Mouse (Mus musculus): ENCODE measurements at regions not wholly inside any gene's neighbourhood (a gene's known extent, or its start where the extent isn't known, plus 50 kb on each side); places are given as distances from the start of the nearest gene placed in this dataset.
A peak's percentile ranks its signal among the peaks of the same experiment; 100 is the strongest.
"Not testable (repeated sequence)": the region's sequence is repeated elsewhere in the genome, so short reads cannot be mapped to it uniquely, and the experiment has no call there.

DNA sequence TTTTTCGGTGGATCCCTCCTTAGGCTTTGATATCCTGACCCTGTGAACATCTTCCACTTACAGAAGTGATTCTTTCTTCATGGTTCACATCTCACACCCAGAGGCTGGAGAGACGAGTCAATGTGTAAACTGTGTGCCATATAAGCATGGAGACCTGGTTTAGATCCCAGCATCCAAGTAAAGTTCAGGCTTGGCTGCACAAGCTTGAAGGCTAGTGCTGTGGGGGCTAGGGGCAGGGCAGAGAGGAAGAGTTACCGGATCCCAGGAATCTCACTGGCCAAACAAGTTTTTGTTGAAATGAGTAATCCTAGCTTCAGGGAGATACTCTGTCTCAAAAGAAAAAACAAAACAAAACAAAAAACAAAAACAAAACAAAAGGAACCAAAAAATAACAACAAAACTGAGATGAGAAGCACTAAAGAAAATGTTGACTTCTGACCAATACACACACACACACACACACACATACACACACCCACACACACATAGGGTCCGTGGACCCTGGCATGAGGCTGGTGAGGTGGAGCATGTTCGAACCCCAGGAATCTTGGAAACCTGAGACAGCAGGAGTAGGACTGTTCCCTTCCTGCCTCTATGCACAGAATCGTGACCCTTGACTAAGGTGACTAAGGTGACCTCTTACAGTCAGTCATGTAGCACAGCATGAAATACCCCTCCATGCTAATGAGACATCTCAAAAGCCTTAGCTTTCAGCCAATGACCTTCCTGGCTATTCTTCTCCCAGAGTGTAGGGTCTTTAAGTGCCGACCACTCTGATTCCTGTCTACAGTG, 55.2 kb downstream of the Gm12728 start:
- no peak for DNase-seq
- intact Hi-C loops (cut with DNase I) = no loop called here

DNA sequence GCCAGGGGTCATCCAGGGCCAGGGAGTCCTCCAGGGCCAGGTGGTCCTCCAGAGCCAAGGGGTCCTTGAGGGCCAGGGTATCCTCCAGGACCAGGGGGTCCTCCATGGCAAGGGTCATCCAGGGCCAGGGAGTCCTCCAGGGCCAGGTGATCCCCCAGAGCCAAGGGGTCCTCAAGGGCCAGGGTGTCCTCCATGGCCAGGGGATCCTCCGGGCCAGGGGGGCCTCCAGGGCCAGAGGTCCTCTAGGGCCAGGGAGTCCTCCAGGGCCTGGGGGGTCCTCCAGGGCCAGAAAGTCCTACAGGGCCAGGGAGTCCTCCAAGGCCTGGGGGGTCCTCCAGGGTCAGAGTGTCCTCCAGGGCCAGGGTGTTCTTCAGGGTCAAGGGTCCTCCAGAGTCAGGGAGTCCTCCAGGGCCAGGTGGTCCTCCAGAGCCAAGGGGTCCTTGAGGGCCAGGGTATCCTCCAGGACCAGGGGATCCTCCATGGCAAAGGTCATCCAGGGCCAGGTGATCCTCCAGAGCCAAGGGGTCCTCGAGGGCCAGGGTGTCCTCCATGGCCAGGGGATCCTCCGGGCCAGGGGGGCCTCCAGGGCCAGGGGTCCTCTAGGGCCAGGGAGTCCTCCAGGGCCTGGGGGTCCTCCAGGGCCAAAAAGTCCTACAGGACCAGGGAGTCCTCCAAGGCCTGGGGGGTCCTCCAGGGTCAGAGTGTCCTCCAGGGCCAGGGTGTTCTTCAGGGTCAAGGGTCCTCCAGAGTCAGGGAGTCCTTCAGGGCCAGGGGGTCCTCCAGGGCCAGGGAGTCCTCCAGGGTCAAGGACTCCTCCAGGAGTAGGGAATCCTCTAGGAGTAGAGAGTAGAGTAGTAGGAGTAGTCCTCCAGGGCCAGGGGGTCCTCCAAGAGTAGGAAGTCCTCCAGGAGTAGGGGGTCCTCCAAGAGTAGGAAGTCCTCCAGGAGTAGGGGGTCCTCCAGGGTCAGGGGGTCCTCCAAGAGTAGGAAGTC, 56.6 kb downstream of the Gm12728 start:
- intact Hi-C loops (cut with DNase I); DNase-seq: not testable (repeated sequence)

DNA sequence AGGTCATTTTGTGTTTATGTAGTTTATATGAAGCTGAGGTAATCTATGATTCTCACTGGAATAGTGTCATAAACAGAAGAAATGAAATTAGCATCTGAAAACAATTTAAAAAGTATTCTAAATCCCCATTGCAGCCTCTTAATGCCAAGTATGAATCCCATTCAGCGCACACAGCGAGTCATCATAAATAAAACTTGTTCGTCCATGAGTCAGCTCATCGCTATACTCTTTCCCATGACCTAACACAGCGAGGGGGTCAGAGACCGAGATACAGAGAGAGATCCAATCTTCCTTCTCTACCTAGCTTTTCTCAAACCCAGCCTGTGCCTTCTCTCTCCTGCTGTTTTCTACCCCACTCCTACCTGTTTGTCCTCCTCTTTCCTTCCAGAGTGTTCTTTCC, 63.4 kb downstream of the Gm12728 start:
- intact Hi-C loops (cut with DNase I) = no loop called here

DNA sequence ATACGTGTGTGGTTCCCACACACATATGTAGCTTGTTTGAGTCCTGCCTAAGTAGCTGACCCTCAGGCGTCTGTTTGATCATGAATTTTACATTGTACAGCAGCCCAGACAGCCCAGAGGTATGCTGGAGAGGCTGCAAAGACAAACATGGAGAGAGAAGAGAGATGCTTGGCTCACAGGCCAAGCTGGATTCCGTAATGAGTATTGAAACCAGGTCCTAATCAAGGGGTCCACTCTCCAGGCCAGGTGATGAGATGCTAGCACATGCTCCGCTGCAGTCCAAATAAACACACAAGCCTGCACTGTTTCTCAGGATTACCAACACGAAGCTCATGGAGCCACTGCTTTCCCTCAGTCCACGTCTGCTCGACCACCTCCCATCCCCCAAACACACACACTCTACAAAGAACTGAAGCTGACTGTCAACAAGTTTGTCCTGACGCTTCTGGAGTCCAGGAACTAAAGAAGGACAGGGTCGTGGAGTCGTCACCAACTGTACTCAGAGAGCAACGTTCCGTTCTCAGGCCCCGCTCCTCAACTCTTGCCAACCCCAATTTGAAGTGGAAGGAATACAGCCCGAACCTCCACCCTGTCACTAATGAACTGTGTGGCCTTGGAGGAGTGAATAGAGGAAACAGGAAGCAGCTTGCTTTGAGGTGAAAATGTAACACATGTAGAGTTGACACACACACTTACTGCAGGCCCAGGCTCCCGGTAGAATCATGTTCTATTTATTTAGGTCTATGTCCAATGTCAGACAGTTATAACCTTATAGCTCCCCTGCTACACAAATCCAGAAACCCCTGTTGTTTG, 69.6 kb downstream of the Gm12728 start:
- intact Hi-C loops (cut with DNase I) = no loop called here
- DNase-seq = peak in 1 of 2 experiments; percentile 15

More for the DNA sequence above, 63.4 kb downstream of the Gm12728 start:
- DNase-seq = no peak

DNA sequence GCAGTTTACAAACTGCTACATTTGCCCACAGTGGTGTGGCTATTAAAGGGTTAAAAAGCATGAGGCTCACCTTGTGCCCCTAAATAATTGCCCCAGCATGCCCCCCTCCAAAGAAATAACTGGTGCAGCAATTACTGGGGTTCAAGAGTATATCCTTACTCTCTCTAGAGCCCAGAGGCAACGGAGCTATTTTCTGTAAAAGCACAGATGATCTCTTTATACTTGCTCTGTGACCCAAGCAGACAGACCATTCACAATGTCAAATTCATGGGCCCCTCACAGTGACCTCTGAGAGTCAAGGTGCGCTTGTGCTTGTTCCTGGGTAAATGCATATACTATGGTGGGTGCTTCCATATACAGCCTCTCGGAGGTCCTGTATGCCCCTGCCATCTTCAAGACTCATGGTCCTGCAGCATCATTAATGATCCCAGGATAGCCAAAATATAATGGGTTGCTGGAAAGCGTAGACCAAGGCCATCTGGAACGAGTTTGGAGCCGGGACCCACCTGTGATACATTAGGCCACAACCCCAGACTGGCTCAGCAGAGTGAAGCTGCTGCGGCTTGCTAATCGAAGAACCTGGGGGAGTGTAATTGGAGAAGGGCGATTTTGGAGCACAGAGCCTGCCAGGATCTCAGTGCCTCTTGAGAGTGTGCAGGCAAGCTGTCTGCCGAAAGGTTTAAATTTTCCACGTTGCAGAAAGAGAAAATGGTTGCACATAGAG, 71.4 kb downstream of the Gm12728 start:
- intact Hi-C loops (cut with DNase I) = no loop called here

DNA sequence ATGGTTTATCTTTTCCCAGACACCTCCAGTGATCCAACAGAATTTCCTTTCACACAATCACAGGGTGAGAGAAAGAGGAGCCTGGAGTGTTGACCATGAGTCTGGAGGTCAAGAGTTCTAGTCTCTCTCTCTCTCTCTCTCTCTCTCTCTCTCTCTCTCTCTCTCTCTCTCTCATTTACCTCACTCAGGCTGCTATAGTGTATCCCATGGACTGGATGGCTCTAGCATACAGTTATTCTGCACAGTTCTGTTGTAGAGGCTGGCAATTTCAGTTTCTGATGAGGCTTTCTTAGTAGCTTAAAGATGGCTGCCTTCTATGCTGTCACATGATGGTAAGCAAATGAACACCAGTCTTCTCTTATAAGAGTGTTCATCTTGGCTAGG, 72.0 kb downstream of the Gm12728 start:
- no peak for DNase-seq
- intact Hi-C loops (cut with DNase I) = no loop called here

More for the DNA sequence above, 71.4 kb downstream of the Gm12728 start:
- no peak for DNase-seq

DNA sequence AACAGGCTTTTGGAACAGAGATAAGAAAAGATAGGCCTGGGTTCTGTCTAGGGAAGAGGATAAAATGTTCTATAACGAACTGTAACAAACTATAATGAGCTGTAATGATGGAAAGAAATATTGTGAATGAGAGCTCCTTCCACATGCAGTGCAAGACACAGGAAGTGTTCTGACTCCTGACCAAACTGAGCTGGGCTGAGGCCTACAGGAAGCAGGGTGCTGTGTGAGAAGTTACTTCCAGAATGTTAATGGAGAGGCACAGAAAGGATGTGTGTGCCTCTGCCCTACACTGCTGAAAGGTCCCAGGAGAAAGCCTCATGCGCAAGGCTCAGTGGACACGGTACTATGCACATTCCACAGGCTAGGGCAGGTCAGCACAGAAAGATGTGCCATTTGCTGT, 80.8 kb downstream of the Gm12728 start:
- intact Hi-C loops (cut with DNase I) = no loop called here
- no peak for DNase-seq

DNA sequence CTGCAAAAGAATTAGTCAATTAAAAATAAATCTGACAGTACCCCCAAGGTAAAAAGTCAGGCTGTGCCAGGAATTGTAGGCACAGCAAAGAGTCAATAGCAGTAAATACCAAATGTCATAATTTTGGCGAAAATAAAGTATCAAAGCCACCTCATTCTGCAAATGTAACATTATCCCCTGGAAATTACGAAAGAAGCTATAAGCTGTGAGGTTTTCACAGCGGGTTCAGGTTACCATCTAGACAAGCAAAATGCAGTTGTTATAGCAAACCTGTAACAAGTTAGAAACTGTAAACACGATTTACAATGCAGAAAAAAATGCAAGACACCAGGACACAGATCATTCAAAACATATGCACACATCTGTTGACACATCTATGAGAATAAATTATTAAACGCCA, 87.6 kb downstream of the Gm12728 start:
- intact Hi-C loops (cut with DNase I) = no loop called here
- DNase-seq = no peak

DNA sequence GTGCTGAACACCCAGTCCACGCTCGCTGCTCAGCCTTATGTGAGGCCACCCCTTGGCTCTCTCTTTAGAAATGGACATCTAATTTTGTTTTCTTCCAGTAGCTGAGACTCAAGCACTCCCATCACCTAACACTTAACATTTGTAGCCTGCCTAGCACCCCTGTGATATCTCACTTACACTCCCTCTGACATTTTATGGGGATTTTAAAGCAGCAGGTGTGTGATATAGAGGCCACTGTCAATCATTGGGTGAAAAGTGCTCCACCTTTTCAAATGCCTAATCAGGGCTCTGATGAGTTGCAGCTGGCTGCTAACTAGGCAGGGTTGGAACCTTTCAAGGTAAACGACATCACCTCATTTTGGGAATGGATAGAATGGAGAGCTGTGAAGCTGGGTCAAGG, 90.2 kb downstream of the Gm12728 start:
- intact Hi-C loops (cut with DNase I) = no loop called here
- no peak for DNase-seq

DNA sequence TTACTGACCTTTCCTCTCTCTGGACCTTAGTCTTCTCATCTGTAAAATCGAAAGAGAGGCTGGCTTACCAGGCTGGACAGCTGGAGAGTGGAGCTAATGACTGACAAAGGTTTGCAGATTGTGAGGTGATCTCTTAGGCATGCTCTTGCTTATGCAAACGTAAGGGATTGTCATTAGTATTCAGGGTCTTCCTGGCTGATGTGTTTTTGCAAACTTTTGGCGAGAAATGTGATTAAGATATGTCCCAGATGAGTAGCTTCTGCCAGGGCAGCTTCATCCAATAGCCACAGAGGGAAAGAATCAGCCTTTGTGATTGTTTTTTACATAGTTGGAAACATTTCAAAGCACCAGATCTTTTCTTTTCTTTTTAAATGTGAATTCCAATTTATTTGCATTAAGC, 95.1 kb downstream of the Gm12728 start:
- intact Hi-C loops (cut with DNase I) = no loop called here
- no peak for DNase-seq

DNA sequence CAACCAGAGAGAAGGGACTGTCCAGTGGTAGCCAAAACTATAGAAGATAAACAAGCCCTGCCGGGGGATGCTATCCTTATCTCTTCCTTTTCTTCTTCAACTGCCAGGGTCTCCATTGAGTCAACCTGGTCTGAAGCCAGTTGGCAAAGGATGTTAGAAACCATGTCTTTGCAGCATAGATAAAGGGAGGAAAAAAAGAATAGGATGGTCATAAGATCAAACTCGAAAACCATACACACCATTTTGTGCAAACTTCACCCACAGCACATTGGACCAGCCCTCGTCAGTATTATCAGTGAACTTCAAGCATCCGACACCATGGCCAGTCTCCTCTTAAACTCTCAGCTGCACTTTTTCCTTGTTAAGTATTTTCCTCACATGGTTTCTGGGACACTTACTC, 101.8 kb downstream of the Gm12728 start:
- DNase-seq = no peak
- intact Hi-C loops (cut with DNase I) = no loop called here

DNA sequence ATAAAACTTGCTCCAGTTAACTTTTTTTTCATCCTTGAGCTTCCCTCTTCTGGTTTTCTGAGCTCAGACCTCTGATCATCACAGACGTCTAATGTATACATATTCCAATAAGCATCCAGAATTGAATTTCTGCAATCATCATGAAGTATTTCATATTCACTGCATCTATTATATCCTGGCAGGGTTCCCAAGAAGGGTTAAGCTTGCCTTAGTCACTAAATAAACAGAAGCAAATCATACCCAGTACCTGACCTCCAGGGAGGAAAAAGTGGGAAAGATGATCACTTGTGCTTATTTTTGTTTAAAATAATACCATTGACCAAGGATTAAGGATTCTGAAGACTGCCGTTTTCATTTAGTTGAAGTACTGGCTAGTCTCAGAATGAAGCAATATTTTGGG, 102.4 kb downstream of the Gm12728 start:
- DNase-seq = no peak
- intact Hi-C loops (cut with DNase I) = no loop called here

DNA sequence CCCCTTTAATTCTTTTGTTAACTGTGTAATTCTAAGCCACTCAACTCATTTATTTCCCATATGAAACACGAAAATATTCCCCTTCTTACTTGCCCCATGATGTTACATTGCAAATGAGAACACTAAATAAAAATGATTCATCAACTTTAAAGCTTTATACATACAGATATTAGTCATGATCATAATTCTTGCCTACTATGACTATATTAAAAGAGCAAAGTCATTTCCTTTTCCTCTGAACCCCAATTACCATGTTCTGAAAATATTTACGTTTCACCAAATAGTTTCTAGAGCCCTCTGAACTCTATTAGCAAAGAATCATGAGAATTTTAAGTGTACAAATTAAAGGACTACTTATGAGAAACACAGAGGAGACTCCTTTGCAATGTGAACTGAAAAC, 105.4 kb downstream of the Gm12728 start:
- no peak for DNase-seq
- intact Hi-C loops (cut with DNase I) = no loop called here

DNA sequence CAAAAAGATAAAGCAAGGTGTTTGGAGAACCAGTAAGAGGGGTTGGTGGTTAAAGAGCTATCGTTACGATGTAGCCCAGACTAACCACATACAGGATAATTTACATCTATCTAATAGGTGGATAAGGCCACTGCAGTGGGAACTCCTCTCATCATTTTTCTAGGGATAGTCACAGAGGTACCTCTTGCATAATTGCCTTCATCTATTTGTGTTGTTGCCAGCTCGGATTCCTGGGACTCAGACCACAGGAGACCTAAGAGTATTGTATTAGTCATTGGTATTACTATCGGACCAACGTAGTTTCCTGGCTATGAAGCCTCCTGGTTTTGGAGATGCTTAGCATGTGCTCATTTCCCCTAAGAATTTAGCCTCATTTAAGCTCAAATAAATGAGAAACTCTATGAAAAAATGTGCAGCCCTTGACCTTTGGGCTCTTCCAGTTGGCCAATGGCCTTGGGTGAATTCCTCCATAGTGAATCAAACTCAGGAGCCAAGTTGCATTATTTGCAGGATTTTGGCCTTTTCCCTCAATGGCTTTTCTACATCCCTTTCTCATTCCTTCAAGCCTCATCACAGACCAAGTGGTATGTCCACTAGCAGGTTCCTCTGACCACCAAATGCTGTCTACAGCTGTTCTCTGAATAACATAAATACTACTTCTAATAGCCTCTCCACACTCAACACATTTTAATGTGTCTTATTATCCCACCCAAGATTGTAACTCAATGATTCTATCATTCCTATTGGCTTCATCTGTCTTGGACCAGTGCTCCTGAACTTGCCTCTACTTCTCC, 108.6 kb downstream of the Gm12728 start:
- intact Hi-C loops (cut with DNase I) = no loop called here
- DNase-seq = no peak

DNA sequence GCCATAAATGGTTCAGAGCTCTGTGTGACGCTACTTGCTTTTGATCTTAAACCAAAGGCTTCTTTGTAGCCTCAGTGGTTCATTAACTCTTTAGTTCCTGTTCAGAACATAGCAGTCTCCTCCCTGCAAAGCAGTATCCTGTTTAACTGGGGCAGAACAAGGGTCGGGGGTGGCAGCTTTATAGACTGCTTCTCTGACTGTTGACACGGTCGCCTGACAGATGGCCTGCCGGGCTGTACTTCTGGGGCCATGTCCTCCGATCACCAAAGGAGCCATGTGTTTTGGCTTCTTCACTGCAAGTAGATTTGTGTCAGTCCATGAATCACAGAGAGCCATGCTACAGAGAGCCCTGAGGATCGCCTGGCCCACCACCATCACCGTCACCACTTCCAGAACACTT, 115.2 kb downstream of the Gm12728 start:
- no peak for DNase-seq
- intact Hi-C loops (cut with DNase I) = no loop called here

DNA sequence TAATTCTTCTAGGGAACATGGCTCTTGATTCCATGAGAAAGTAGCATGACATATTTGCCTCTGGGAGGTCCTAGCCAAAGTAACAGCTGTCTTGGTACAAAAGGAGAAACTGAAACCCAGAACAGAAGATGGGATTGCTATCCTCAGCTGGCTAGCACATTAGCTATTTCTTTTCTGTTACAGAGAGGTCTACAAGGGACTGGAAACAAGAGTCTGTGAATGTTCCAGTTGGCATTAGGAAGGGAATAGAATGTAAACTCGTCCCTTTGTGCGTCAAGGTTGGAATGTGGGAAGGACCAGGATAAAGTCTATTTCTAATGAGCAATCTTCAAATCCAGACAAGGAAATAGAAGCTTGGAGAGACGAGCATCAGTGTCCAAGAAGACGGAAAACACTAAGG, 116.7 kb downstream of the Gm12728 start:
- intact Hi-C loops (cut with DNase I) = no loop called here
- peak in 1 of 2 experiments; percentile 46 for DNase-seq

DNA sequence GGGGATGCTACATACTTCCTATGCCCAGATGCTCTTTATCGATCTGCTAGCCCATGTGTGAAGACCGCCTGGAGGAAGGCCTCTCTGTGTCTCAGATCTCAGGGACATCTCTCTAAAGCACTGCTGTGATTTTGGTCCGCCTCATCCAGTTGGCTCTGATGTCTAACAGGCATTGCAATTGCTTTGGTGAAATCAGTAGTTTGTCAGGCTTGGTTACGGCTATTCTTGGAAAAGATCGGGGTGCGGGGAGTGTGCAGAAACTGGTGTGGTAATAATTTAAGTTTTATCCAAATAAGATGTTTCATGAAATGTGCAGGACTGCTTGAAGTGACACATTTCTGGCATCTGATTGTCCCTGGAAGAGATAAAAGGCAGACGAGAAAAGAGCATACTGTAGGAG, 117.9 kb downstream of the Gm12728 start:
- DNase-seq = peak in 1 of 2 experiments; percentile 19
- intact Hi-C loops (cut with DNase I) = no loop called here

DNA sequence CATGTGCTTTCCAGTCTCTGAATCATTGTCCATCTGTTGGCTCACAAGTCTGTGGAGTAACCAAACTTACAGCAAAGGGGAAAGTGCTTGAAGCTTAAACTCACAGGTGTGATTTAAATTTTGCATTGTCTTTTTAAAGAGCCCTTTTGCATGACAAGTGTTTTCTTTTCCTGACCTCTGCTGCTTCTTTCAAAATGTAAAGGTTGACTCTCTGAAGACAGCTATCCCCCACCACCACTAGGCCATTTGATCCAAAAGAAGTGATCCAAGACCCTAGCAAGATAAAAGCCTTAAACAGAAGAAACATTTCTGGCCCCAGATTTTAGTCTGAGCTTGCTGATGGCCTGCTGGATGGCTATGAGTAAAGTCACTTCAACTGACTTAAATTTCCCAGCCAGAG, 118.6 kb downstream of the Gm12728 start:
- DNase-seq = no peak
- intact Hi-C loops (cut with DNase I) = no loop called here

DNA sequence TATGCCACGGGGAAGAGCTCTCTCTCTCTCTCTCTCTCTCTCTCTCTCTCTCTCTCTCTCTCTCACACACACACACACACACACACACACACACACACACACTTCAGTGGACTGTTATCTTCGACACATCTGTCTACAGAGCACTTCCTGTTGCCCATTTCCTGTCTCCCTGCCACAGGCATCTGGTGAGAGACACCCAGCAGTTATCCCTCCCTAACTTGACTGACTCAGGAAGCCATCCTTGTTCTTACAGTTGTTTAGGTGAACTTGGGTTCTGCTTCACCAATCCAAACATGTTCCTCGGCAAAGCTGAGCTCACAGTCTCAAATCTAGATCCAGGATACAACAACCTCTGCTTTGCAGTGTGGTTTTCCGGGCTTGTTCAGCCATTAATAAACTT, 119.6 kb downstream of the Gm12728 start:
- no peak for DNase-seq
- intact Hi-C loops (cut with DNase I) = no loop called here
